Mouse (Mus musculus) liver, postnatal 0 days (tissue): ENCODE measurements around the gene Krba1.

ENCODE experiments used
- CTCF ChIP-seq: sonication (generic); IDR thresholded peaks from 2 replicates; pipeline ENCODE4 v1.5.1; 2016; ENCODE audit warnings: antibody characterized with exemption, low read depth
- EP300 ChIP-seq: IDR thresholded peaks from 2 replicates; pipeline ENCODE4 v1.6.1; 2016; ENCODE audit warnings: antibody characterized with exemption, low read depth, mild to moderate bottlenecking

- TF ChIP-seq CTCF, result no peak
- no peak for TF ChIP-seq EP300
These were observed 37.8 kb downstream of the Krba1 start for GRCm38 (mm10) chr6:48432893-48433816.
